Mouse (Mus musculus): ENCODE measurements around the gene Cops4.

DNA sequence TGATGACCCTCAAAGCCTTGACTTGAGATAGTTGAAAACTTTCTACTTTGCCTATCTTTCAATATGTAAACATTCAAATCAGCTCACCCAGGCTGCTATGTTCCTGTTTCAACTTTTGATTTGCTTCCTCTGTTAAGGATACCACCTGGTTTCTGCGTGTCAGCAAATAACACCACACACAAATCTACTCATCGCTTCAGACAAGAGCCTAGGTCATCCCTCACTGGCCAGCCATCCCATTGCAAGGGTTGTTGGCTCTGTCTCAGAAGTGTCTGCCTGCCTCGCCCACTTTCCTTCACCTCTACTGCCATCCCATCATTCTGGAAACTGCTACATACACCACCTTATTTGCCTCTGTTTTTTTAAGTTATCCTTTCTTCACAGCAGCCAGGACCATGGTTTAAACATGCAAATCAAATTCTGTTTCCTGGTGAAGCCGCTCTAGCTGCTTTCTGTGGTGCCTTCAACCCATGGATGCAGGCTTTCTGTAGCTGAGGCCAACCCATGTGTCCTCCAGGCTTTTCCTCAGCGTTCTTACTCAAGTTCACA, 60.8 kb downstream of the Cops4 start:
- TF ChIP-seq CTCF (IDR thresholded peaks at IDR 0.05; ENCODE audit: insufficient read depth, low read depth, low read length) (no peak), POLR2A (IDR thresholded peaks at IDR 0.05; ENCODE audit: insufficient read depth, low read depth, low read length) (no peak)
